Mouse (Mus musculus) embryo, embryonic 11.5 days (tissue): ENCODE results near the gene Stx18.

Experiments
- DNase-seq: peaks from one replicate; pipeline ENCODE4 v3.0.0-alpha.2; 2012; ENCODE audit warnings: low read depth, low spot score

Stx18 gene

DNA sequence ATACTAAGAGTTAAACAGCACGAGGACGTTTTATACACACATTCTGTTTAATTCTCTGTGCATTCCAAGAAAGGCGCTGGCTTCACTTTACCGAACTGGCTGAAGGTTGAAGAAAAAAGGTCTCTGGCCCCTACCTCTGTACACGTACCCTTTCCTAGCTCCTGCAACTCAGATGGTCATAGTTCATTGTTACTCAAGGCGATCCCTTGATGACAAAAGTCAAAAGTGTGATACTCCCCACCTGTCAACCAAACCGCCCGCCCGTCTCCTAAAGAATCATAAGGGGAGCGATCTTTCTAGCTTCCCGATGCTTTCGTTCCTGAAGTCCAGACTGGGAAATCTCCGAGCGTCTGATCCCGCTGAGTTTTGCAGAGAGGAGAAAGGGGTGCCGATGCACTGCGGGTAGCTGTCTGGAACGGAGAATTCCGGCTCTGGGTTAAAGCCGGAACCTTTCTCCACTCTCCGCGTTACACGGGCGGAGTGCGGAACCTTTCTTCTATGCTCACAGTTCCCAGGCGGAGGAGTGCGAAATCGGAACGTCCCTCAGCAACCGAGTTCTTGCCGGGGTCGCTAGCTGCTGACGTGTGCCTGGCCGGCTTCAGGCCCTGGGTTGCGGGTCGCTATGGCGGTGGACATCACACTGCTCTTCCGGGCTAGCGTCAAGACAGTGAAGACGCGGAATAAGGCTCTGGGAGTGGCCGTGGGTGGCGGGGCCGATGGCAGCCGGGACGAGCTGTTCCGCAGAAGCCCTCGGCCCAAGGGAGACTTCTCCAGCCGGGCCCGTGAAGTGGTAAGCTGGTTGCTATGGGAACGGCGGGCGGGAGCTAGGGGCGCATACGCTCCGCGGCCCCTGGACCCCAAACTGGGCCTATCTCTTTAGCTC is at the start of gene Stx18:
TSS of gene Stx18 (plus strand) at position 33 of the 883 bp plus-strand sequence.
- DNase-seq: peak; percentile 78

- DNase-seq: no peak
These were observed 46.2 kb upstream of the Stx18 start for GRCm38 (mm10) chr5:37992346-37992745.

DNA sequence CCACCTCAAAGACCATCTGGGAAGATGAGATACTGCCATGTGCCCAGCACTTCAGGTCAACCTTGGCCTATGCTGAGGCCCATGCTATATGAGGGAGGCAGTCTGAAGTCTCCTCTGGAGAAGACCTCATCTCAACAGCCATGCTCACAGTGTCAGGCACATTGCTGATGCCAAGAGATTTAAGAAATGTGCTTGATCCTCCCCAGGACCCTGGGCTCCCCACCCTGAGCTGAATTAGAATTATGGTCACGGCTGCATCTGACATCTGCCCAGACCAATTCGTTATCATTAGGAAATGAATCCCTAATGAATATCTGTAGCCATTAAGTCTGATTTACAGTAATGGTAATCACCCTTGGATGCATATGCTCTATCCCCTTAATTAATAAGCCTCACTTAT is 39.7 kb upstream of the Stx18 start:
- DNase-seq: no peak

GRCm38 (mm10) chr5:38002573-38002972 is 36.0 kb upstream of the Stx18 start:
- no peak for DNase-seq

- no peak for DNase-seq
These were observed 33.8 kb upstream of the Stx18 start for GRCm38 (mm10) chr5:38004746-38005145.

DNA sequence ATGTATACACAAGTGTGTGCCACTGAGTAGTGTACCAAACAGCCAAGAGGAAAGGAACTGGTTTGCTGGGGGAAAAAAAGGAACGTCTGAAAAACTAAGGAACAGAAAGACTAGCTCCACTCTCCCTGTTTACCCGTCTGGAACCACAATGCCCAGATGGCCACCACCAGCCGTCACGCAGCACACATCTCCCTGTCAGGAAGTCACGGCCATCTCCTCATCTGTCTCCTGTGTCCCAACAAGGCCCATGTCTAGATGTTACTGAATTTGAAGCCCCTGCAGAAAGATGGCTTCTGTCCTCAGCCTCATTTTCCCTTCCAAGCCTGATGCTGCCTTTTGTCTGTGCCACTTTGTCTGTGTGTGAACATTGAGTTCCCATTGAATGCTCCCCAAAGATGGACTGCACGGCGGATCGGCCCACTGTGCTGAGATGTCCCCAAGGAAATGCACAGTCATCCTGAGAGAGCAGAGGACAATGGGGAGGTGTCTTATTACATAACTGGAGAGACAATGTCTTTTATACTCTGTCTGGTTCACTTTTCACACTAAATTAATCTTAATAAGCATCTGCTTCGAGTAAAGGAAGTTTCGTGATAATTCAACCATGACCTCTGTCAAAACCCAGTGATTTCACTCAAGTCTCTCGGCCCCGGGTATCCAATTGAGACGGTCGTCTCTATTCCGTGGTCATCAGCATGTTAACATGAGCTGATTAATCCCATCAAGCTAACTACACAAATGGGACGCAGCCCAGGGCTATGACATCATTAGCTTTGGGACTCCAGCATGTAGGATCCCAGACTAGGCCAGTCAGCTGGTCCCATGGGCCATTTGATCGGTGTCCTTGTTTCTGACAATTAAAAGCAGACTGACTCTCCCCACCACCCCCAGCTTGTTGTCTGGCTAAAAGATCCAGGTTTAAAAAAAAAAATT is 31.9 kb upstream of the Stx18 start:
- DNase-seq: no peak

DNA sequence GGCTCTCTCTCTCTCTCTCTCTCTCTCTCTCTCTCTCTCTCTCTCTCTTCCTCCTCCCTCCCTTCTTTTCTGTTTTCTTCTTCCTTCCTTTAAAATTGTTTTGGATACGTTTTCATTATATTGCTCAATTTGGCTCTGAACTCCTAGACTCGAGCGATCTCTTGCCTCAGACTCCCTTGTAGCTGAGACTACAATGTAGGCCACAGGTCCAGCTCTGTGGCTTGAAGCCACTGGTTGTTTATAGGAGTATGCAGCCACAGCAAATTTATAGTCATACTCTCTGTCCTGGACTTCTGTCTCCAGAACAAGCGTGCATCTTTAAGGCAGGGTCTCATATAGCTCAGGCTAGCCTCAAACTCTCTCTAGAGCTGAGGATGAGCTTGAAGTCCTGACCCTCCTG is 29.5 kb upstream of the Stx18 start:
- DNase-seq: no peak

GRCm38 (mm10) chr5:38014916-38015315 is 23.6 kb upstream of the Stx18 start:
- DNase-seq: no peak

DNA sequence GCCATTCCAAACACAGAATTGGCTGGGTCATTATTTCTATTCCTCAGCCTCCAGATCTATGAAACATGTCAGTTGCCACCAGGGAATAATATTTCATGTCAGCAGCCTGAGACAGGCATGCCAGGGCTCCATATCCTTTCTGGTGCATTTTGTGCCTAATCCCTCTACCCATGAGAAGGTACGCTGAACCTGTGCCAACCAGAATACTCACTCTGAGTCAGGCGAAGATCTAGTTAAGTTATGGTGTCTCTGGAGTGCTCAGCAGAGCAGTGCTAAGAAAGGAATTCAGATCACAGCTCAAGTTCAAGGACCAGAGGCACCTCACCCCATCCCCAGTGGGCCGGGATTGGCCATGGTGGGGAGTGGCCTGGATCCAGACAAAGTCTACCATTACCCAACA is 21.6 kb upstream of the Stx18 start:
- DNase-seq: no peak

- DNase-seq: no peak
These were observed 10.9 kb upstream of the Stx18 start for GRCm38 (mm10) chr5:38027656-38028055.

- no peak for DNase-seq
These were observed 268 bp upstream of the Stx18 start for GRCm38 (mm10) chr5:38038274-38038673.

DNA sequence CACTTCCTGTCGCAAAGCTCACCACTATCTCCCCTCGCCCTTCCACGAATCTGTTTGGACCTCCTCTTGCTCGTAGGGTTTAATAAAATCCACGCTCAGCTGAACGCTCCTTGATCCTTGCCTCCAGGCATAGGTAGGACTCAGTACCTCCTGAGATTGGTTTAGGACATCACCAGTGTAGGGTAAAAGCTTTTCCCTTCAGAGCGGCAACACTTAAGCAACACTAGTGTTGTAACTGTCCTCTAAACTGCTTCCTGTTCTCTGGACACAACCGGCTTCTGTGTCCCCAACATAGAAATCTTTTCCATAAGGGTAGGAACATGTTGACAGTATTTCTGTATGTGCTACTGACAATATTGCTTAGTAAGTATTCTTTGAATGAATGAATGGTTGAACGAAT is 1.3 kb downstream of the Stx18 start:
- no peak for DNase-seq

DNA sequence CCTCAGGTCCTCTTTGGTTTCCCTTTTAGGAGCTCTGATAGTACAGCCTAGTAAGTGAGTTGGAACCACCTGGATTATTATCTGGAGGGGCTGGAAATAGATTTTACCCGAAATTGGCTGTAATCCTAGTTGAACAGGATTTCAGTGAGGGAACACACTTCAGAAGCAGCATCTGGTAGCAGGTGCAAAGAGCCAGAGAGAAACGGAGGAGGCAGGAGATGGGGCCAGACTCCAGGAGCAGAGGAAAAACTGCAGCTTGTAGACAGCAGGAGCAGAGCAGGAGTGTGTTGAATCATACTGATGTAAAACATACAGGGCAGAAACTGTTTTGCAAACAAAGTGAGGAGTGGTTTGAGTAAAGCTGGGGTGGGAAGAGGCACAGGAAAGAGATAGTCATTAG is 6.4 kb downstream of the Stx18 start:
- DNase-seq: no peak

- DNase-seq: no peak
These were observed 9.6 kb downstream of the Stx18 start for GRCm38 (mm10) chr5:38048177-38048576.

DNA sequence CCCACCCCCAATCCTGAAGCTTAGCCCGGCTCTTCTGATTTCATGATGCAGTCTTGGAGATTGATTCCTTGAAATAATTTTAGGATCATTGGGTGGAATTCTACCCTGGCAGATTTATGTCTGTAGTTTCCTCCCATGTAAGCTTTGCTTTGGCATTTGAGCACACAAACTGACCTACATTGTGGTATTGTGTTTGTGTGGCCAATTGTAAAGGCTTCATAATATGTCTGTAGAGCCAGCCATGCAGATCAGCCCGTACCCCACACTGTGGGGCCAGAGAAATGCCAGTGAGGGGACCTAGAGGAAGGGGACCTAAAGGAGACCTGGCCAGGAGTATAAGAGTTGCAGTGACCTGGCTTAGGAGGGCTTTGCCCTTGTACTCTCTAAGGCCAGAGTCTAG is 22.5 kb downstream of the Stx18 start:
- DNase-seq: no peak

DNA sequence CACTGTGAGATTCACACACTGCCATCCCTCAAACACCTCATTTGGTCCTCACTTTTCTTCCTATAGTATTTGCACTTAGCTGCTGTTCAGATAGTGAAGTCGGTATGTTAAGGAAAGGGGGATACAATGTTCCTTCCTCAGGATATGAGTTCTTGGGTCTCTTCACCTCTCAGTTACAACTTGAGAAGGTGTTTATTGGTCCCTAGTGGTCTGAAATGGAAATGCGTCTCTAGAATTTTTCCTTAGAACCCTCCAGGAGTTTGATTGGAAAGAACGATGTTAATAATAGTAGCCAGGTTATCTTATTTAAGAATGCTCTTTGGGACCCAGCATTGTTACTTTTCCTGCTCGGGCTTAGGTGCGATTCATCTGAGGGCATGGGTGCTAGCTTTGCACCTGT is 24.2 kb downstream of the Stx18 start:
- no peak for DNase-seq

- DNase-seq: no peak
These were observed 24.8 kb downstream of the Stx18 start for GRCm38 (mm10) chr5:38063339-38063738.

DNA sequence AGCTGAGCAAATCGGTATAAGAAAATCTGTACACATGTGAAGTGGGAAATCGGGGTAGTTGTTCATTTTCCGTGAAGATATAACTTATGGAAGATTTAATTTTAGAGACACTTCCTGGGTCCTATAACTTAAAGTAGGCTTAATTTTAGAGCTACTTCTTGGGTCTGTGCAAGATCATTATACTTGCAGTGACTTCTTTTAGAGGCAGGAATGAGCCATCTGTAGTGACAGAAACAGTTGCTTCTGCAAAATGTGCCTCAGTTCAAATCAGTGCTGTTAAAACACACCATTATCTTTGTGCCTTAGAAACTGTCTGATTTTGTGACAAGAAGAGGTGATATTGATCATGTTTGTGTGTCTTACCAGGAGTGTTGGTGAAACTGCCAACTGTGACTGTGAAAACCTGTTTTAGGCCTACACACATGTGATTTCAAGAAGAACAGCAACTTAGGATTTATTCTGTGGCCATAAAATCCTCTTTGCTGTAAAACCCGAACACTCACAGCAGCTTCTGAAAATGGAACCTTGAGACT is 25.6 kb downstream of the Stx18 start:
- DNase-seq: no peak

DNA sequence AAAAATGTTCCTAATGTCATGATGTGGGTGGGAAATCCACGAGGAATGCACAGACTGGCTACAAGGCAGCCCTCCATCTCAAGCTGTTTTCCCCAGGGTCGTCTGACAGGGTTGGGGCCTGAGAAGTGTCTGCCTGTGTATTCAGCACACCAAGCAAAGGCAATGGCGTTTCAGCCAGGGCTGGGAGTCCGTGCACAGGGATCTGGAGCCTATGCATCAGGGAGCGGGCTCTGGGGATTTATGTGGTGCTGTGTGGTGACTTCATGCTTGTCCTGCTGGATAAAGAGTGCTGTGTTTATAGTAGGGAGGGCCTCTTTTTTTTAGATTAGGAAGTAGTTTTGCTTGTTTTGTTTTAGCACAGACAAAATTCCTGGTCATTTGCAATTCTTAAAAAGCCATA is 26.2 kb downstream of the Stx18 start:
- no peak for DNase-seq

GRCm38 (mm10) chr5:38065454-38065853 is 26.9 kb downstream of the Stx18 start:
- DNase-seq: no peak

DNA sequence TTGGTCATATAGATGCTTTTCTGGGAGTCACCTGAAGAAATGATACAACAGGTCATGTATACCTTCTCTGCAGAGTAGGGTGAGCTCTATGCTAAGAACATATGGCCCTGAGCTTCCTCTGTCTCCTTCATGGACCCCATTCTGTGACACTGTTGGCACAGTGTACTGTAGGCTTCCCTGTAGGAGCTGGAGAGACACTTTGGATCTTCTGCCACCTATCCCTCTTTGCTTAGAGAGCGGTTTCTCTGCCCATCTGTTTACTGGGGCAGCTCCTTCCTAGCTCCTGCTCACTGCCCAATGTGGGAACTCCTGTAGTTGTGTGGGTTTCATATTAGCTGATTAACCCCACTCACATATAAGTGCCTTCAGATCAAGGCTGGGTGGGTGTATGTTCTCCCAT is 28.1 kb downstream of the Stx18 start:
- no peak for DNase-seq

DNA sequence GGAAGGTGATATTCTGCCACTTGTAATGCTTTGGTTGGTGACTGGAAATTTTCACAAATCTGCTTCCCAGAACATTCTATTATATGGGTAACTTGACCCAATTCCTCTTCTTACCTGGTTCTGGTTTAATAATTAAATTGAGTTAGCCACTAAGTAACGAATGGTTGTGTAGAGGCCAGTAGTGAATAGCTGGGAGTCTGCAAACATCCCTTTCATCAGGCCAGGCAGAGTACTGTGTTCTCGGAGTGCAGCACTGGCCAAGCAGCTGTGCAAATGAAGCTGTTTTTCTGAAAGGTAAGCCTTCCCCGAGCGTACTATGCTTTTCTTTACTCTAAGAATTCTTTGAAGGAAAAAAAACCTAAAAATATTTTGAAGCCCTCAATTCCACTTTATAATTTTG is 37.8 kb downstream of the Stx18 start:
- DNase-seq: no peak
